Mouse (Mus musculus) lung, postnatal 14 days (tissue): ENCODE measurements around the gene Naaladl2.
"Not testable (repeated sequence)": the region's sequence is repeated elsewhere in the genome, so short reads cannot be mapped to it uniquely, and the experiment has no call there.

Experiments used
- DNase-seq: peaks from one replicate; pipeline ENCODE4 v3.0.0; 2021

Naaladl2 gene

GRCm38 (mm10) chr3:24217476-24217875, 926.6 kb downstream of the Naaladl2 start:
- no peak for DNase-seq

- DNase-seq = no peak
These were observed 977.5 kb downstream of the Naaladl2 start for GRCm38 (mm10) chr3:24166531-24166930.

- no peak for DNase-seq
These were observed 980.1 kb downstream of the Naaladl2 start for GRCm38 (mm10) chr3:24163992-24164391.

- DNase-seq = not testable (repeated sequence)
These were observed 992.8 kb downstream of the Naaladl2 start for GRCm38 (mm10) chr3:24151086-24151815.

- DNase-seq = no peak
These were observed 1001.3 kb downstream of the Naaladl2 start for GRCm38 (mm10) chr3:24142808-24143207.

- DNase-seq = no peak
These were observed 1006.1 kb downstream of the Naaladl2 start for GRCm38 (mm10) chr3:24138002-24138401.

- DNase-seq = no peak
These were observed 1017.9 kb downstream of the Naaladl2 start for GRCm38 (mm10) chr3:24126200-24126599.

GRCm38 (mm10) chr3:24124034-24124433, 1020.0 kb downstream of the Naaladl2 start:
- DNase-seq = no peak

- no peak for DNase-seq
These were observed 1025.9 kb downstream of the Naaladl2 start for GRCm38 (mm10) chr3:24118136-24118535.

GRCm38 (mm10) chr3:24114849-24115248, 1029.2 kb downstream of the Naaladl2 start:
- DNase-seq = no peak

GRCm38 (mm10) chr3:24113360-24113759, 1030.7 kb downstream of the Naaladl2 start:
- DNase-seq = no peak

GRCm38 (mm10) chr3:24106391-24106790, 1037.7 kb downstream of the Naaladl2 start:
- DNase-seq = no peak

- no peak for DNase-seq
These were observed 1064.3 kb downstream of the Naaladl2 start for GRCm38 (mm10) chr3:24079761-24080160.

GRCm38 (mm10) chr3:24071169-24071797, 1072.8 kb downstream of the Naaladl2 start:
- DNase-seq = peak; percentile 62

- no peak for DNase-seq
These were observed 1073.5 kb downstream of the Naaladl2 start for GRCm38 (mm10) chr3:24070424-24071168.

GRCm38 (mm10) chr3:24048217-24048616, 1095.8 kb downstream of the Naaladl2 start:
- no peak for DNase-seq

GRCm38 (mm10) chr3:24001741-24002140, 1142.3 kb downstream of the Naaladl2 start:
- DNase-seq = no peak

GRCm38 (mm10) chr3:23973727-23974126, 1170.3 kb downstream of the Naaladl2 start:
- no peak for DNase-seq

GRCm38 (mm10) chr3:23972747-23973667, 1171.1 kb downstream of the Naaladl2 start:
- no peak for DNase-seq

GRCm38 (mm10) chr3:23962961-23963621, 1181.0 kb downstream of the Naaladl2 start:
- DNase-seq = no peak

GRCm38 (mm10) chr3:23946182-23946581, 1197.9 kb downstream of the Naaladl2 start:
- DNase-seq = no peak

GRCm38 (mm10) chr3:23937299-23937698, 1206.8 kb downstream of the Naaladl2 start:
- DNase-seq = no peak
